Mouse (Mus musculus): Measurements from ENCODE around the gene Cds2. TPM values are rescaled to one million over a fixed set of nuclear protein-coding genes. Genes with fewer than 3 reads are reported as not detected.
"Not testable (repeated sequence)": the region's sequence is repeated elsewhere in the genome, so short reads cannot be mapped to it uniquely, and the experiment has no call there.

Gene Cds2
- polyA plus RNA-seq, 1 experiment from 2014 or later = 41.8 TPM

DNA sequence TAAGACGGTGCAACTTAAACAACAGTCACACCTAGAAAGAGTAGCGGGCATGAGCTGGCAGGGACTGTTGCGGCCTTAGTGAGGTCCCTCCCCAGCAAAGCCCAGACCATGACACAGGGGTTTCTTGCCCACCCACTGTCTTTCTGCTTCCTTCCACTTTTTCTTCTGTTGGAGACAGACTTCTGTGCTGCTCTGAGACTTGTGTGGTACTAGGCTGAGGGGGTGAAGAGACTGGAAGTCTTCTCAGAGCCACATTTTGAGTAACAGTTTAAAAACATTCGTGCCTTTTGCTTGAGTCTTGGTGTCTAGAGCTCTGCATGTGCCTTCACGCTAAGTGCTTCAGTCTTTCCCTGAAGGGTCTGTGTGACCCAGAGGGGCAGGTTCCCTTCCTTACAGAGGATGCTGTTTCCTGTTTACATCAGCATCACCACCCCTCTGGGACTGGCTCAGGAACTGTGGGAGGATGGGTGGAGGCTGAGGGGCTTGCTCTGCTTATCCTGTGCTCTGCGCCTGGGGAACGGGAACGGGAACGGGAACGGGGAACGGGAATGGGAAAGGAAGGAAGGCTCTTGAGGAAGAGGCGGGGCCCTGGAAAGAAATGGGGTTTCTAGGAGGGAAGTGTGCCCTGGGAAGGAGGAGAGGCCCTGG lies 21.7 kb downstream of the Cds2 start:
- H3K4me2 ChIP-seq = no peak overlapping the region
- H3K27ac ChIP-seq = no peak overlapping the region
- ATAC-seq (replicated peaks) = no peak
- H3K4me1 ChIP-seq = peaks cover 24% of the 10 kb centered on the region
- WGBS = 83% methylated on average over 12 of the region's 12 CpGs
- no peaks in the 10 kb centered on the region; the same call in 1 of the 2 replicates for H3K36me3 ChIP-seq (replicated peaks)
- H3K9me3 ChIP-seq = 0 out of 2 replicates have a peak, but pooled peaks cover 2% of the 10 kb centered on the region
- no peak overlapping the region for H3K4me3 ChIP-seq
- H3K9ac ChIP-seq = no peak overlapping the region
- no peaks in the 10 kb centered on the region for H3K27me3 ChIP-seq (replicated peaks)

DNA sequence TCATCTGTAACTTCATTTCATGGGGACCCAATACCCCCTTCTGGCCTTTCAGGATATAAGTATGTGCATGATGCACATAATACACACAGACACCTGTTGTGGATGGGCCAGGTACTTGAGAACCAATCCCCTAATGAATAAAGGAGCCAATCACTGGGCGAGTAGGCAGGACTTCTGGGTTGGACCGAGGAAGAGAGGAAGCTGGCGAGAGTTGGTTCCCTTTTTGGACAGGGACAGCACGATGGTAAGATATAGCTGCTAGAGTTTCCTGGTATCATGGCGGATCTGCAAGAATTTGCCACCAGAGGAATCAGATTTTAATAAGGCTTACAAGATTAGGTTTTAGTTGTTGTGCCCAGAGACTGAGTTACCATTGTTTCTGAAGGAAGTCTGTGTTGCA lies 22.8 kb downstream of the Cds2 start:
- H3K9me3 ChIP-seq; ATAC-seq (replicated peaks); H3K4me2 ChIP-seq; H3K4me3 ChIP-seq; H3K9ac ChIP-seq; H3K27me3 ChIP-seq (replicated peaks); H3K27ac ChIP-seq; H3K36me3 ChIP-seq (replicated peaks): not testable (repeated sequence)
- 96% methylated on average over 5 of the region's 5 CpGs for WGBS
- peaks cover 24% of the 10 kb centered on the region for H3K4me1 ChIP-seq

DNA sequence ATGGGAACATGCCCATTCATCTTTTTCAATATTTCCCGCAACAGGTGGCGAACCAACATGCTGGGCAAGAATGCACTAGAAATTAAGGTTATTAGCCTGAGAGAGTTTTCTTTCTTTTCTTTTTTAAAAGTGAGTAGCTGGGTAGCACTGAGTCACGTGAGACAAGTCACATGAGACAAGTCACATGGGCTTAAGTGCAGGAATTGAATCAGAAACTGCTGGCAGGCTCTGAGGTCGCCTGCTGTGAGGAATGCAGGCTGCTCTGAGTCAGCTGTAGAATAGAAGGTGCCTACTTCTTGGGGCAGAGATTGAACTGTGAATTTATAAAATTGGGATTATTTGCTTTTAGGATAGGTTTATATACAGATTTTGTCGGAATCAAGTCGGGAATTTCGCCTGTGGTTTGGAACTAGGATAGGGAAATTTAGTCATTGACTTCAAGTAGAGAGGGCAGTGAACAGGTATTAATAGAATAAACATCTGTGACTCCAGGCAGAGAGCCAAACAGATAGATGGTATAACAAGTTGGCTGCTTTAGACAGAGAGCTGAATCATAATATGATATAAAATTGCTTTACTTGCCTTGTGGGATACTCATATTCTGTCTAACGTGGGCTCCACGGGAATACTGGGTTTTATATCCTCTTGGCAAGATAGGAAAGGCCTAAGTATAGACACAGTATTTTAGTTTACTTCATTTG lies 23.6 kb downstream of the Cds2 start:
- no peaks in the 10 kb centered on the region for H3K27me3 ChIP-seq (replicated peaks)
- no peaks in the 10 kb centered on the region; the same call in 1 of the 2 replicates for H3K36me3 ChIP-seq (replicated peaks)
- H3K4me3 ChIP-seq = no peak overlapping the region
- H3K4me1 ChIP-seq = peaks cover 32% of the 10 kb centered on the region
- no peak for ATAC-seq (replicated peaks)
- no peak overlapping the region for H3K4me2 ChIP-seq
- no peak overlapping the region for H3K27ac ChIP-seq
- 0 out of 2 replicates have a peak, but pooled peaks cover 2% of the 10 kb centered on the region for H3K9me3 ChIP-seq
- H3K9ac ChIP-seq = no peak overlapping the region
- 89% methylated on average over 9 of the region's 9 CpGs for WGBS

DNA sequence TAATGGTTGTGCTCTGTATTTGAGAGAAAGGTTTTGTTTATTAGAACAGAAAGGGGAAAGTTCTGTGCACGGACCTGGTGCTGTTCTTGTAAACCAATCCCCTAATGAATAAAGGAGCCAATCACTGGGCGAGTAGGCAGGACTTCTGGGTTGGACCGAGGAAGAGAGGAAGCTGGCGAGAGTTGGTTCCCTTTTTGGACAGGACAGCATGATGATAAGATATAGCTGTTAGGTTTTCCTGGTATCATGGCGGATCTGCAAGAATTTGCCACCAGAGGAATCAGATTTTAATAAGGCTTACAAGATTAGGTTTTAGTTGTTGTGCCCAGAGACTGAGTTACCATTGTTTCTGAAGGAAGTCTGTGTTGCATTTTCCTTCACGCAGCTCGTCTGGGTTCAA lies 26.3 kb downstream of the Cds2 start:
- H3K4me1 ChIP-seq = peaks cover 15% of the 10 kb centered on the region
- ATAC-seq (replicated peaks); H3K36me3 ChIP-seq (replicated peaks); H3K27ac ChIP-seq; H3K27me3 ChIP-seq (replicated peaks); H3K9me3 ChIP-seq; H3K9ac ChIP-seq; H3K4me3 ChIP-seq; H3K4me2 ChIP-seq: not testable (repeated sequence)
- WGBS = 81% methylated on average over 5 of the region's 7 CpGs

DNA sequence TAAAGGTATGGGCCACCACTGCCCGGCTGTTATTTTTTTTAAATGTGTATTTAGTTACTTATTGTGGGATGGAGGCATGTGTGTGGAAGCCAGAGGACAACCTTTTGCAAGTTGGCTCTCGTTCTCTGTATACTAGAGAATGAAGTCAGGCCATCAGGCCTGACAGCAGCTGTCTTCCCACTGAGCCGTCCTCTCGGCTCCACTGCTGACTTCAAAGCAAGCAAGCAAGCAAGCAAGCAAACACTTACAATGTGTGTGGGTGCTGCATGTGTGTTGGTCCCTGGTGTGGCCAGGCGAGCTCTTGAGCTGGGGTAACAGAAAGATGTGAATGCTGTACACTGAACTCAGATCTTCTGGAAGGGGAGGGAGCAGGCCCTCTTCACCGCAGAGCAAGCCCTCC lies 27.9 kb downstream of the Cds2 start:
- H3K9me3 ChIP-seq = 0 out of 2 replicates have a peak, but pooled peaks cover 2% of the 10 kb centered on the region
- 77% methylated on average over 6 of the region's 6 CpGs for WGBS
- peaks cover 15% of the 10 kb centered on the region for H3K4me1 ChIP-seq
- no peaks in the 10 kb centered on the region for H3K27me3 ChIP-seq (replicated peaks)
- H3K9ac ChIP-seq = no peak overlapping the region
- H3K4me3 ChIP-seq = no peak overlapping the region
- no peak for ATAC-seq (replicated peaks)
- no peak overlapping the region; the same call in 1 of the 2 replicates for H3K27ac ChIP-seq
- H3K4me2 ChIP-seq = no peak overlapping the region
- peaks cover 7% of the 10 kb centered on the region; the same call in 1 of the 2 replicates for H3K36me3 ChIP-seq (replicated peaks)

DNA sequence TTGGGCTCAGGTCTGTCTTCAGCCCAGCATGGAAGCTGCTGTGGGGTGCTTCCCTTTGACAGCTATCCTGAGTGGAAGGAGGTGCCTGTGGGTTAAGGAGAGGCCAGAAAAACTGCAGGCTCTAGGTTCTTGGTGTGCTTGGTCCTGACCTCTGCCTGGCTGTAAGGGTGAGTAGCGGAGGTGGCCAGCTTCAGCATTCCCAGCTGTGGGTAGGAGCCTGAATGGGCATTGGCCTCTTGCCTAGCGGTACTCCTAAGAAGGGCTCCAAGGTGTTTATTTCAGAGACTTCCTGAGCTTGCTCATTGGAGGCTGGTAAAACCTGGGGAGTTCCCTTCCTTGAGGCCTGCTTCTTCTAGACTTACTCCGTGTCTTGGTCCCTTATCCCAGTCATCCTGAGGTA lies 28.3 kb downstream of the Cds2 start:
- ATAC-seq (replicated peaks) = no peak
- Histone ChIP-seq H3K4me2 (no peak overlapping the region), H3K9me3 (0 out of 2 replicates have a peak, but pooled peaks cover 2% of the 10 kb centered on the region), H3K27ac (no peak overlapping the region; the same call in 1 of the 2 replicates), H3K27me3 (replicated peaks) (no peaks in the 10 kb centered on the region), H3K4me1 (peaks cover 15% of the 10 kb centered on the region), H3K36me3 (replicated peaks) (peaks cover 7% of the 10 kb centered on the region; the same call in 1 of the 2 replicates), H3K9ac (no peak overlapping the region), H3K4me3 (no peak overlapping the region)
- WGBS = 65% methylated on average over 3 of the region's 3 CpGs

DNA sequence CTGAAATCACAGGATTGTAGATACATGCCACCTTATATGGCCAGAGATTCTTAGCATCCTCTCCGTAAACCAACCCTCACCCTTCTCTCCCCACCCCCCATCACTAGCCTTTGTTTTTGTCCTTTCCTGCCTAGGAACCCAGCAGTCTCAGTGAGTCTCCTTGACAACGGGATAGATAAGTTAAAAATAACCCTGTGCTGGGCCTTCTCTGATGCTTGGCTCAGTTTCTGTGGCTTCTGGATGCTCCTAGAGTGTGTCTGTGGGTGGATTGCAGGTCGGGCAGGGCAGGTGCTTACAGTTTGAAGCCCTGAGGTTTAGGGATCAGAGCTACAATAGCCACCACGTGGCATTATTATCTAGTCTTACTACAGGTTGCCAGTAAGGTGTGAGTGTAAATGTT lies 29.1 kb downstream of the Cds2 start:
- Histone ChIP-seq H3K4me2 (no peak overlapping the region), H3K9ac (no peak overlapping the region), H3K4me1 (peaks cover 15% of the 10 kb centered on the region), H3K27ac (0 out of 2 replicates have a peak overlapping the region, but pooled peaks have one; percentile 1), H3K27me3 (replicated peaks) (no peaks in the 10 kb centered on the region), H3K4me3 (no peak overlapping the region), H3K36me3 (replicated peaks) (peaks cover 7% of the 10 kb centered on the region), H3K9me3 (0 out of 2 replicates have a peak, but pooled peaks cover 2% of the 10 kb centered on the region)
- 18% methylated on average over 4 of the region's 4 CpGs for WGBS
- ATAC-seq (replicated peaks) = peak; percentile 48; the same call in 1 of the 2 replicates

DNA sequence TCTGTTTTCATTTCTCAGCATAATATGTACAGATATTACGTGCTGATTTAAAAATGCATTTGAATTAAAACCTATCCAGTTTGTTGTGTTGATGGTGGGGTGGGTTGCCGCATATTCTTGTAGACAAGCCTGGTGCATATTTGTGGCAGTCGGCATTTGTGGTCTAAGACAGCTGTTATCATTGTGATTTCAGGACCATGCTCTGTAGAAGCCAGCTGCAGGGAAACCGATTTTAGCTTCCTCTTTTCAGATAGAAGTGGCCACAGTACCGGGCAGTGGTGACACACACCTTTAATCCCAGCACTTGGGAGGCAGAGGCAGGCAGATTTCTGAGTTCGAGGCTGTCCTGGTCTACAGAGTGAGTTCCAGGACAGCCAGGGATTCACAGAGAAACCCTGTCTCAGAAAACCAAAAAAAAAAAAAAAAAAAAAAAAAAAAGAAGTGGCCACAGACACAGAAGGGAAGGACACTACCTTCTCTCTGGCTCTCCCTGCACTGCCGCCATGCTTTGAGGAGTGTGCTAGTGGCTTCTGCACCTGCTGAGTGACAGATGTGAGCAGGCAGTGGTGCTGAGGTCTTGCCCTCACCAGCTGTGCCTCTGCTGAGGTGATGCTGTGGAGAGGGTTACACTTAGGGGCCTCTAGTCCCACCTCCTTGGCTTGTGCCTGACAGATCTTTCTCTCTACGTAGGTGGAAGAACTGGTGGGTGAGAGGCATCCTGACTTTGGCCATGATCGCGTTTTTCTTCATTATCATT lies 30.9 kb downstream of the Cds2 start:
- no peak overlapping the region for H3K4me2 ChIP-seq
- no peaks in the 10 kb centered on the region for H3K27me3 ChIP-seq (replicated peaks)
- H3K9me3 ChIP-seq = no peaks in the 10 kb centered on the region
- peaks cover 13% of the 10 kb centered on the region for H3K36me3 ChIP-seq (replicated peaks)
- WGBS = 96% methylated on average over 10 of the region's 10 CpGs
- H3K4me3 ChIP-seq = no peak overlapping the region
- no peak overlapping the region for H3K27ac ChIP-seq
- H3K4me1 ChIP-seq = peaks cover 15% of the 10 kb centered on the region
- no peak overlapping the region for H3K9ac ChIP-seq
- no peak for ATAC-seq (replicated peaks)

DNA sequence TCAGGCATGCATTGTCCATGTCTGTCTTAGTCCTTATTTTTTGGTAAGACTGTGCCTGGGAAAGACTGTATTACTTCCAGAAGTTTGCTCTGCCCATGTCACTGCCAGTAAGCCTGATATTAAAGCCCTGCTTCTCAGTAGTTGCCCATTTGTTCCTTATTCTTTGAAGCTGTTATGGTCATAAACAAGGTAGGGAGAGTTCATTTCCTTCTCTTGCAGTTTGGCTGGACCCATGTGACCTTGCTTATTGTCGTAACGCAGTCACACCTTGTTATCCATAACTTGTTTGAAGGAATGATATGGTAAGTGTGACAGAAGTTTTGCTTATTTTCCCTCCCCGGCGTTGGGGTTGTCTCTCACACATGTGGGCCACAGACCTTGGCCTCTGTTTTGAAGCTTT lies 35.3 kb downstream of the Cds2 start:
- H3K27ac ChIP-seq = no peak overlapping the region
- no peak overlapping the region for H3K4me3 ChIP-seq
- H3K4me1 ChIP-seq = no peaks in the 10 kb centered on the region
- H3K9ac ChIP-seq = no peak overlapping the region
- H3K27me3 ChIP-seq (replicated peaks) = no peaks in the 10 kb centered on the region
- no peaks in the 10 kb centered on the region for H3K9me3 ChIP-seq
- H3K36me3 ChIP-seq (replicated peaks) = peaks cover 26% of the 10 kb centered on the region
- ATAC-seq (replicated peaks) = no peak
- 98% methylated on average over 4 of the region's 4 CpGs for WGBS
- no peak overlapping the region for H3K4me2 ChIP-seq

DNA sequence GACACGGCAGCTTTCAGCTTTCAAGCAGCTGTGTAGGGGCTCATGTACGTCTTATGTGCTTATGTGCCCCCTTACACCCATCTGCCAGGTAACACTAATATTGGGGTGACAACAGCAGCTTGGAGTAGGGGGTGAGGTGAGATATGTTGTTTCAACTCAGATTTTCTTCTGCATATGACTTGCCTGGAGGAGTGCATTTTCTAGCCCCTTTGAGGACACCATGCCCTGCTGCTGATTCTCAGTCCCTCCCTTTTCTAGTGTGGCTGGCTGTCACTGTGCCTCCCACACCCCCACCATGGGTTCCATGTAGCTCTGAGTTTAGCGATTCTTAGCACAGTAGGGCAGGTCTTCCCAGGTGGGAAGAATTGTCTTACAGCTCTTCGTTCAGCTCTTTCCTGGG lies 38.5 kb downstream of the Cds2 start:
- peaks cover 30% of the 10 kb centered on the region for H3K36me3 ChIP-seq (replicated peaks)
- 96% methylated on average over 4 of the region's 4 CpGs for WGBS
- H3K9me3 ChIP-seq = no peaks in the 10 kb centered on the region
- no peak overlapping the region for H3K9ac ChIP-seq
- no peaks in the 10 kb centered on the region for H3K4me1 ChIP-seq
- no peak overlapping the region for H3K4me3 ChIP-seq
- H3K27me3 ChIP-seq (replicated peaks) = no peaks in the 10 kb centered on the region
- no peak for ATAC-seq (replicated peaks)
- H3K4me2 ChIP-seq = no peak overlapping the region
- no peak overlapping the region for H3K27ac ChIP-seq

DNA sequence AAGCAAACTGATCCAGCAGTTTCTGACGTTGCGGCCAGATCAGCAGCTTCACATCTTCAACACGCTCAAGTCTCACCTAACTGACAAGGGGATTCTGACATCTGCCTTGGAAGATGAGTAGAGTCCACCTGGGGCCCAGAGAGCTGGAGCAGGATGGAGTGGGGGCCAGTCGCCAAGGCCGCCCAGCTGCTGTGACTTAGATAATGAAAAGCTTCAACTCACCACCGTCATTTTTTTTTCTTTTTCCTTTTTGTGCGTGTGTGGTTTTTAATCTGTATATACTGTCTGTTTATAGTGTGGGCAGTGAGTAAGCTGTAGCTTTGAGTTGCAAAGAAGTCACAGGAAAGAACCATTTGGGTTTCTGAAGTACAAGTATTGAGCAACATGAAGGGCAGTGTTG lies 42.2 kb downstream of the Cds2 start:
- Histone ChIP-seq H3K9ac (no peak overlapping the region), H3K4me2 (no peak overlapping the region), H3K9me3 (no peaks in the 10 kb centered on the region), H3K27me3 (replicated peaks) (no peaks in the 10 kb centered on the region), H3K36me3 (replicated peaks) (peaks cover 26% of the 10 kb centered on the region), H3K4me1 (no peaks in the 10 kb centered on the region), H3K27ac (no peak overlapping the region), H3K4me3 (no peak overlapping the region)
- WGBS = 91% methylated on average over 7 of the region's 7 CpGs
- ATAC-seq (replicated peaks) = no peak

DNA sequence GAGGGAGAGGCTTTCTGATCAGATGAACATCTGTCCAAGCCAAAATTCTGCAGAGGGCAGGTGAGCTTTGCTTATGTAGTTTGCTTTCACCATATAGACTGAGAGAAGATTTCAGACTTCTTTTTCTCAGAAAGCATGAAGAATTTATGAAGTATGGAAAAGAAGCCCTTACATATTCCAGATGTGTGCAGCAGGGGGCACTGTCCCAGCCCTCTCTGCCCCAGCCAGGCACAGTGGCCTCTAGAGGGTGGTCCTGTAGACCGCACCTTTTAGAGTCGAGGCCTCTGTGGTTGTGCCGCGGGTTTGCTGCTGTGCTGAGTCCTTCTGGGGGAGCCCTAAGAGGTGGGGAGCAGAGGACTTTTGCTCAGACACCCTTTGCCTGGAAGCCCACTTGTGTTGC lies 43.0 kb downstream of the Cds2 start:
- no peaks in the 10 kb centered on the region for H3K27me3 ChIP-seq (replicated peaks)
- no peaks in the 10 kb centered on the region for H3K4me1 ChIP-seq
- no peak overlapping the region for H3K4me3 ChIP-seq
- WGBS = 72% methylated on average over 4 of the region's 4 CpGs
- H3K27ac ChIP-seq = no peak overlapping the region
- no peak overlapping the region for H3K4me2 ChIP-seq
- no peak for ATAC-seq (replicated peaks)
- H3K9me3 ChIP-seq = no peaks in the 10 kb centered on the region
- no peak overlapping the region for H3K9ac ChIP-seq
- peaks cover 26% of the 10 kb centered on the region for H3K36me3 ChIP-seq (replicated peaks)

Measured in midbrain, embryonic 15.5 days (tissue).